Mouse (Mus musculus) layer of hippocampus, postnatal 10 days (tissue): ENCODE measurements around the gene Gabra5. TPM values are rescaled to one million over a fixed set of nuclear protein-coding genes. Genes with fewer than 3 reads are reported as not detected.
A peak's percentile ranks its signal among the peaks of the same experiment; 100 is the strongest.

ENCODE experiments used
- DNase-seq, 2 experiments: peaks; one replicate each; pipeline ENCODE4 v3.0.0; 2021; ENCODE audit warnings: low spot score in 2 of 2
- long read RNA-seq: library from polyadenylated mRNA; stranded (forward); transcript quantifications from one replicate; pipeline ENCODE4 v2.0.0, GENCODE M21; 2023
- total RNA-seq, 2 experiments: library from RNA; stranded (reverse); gene quantifications; 2 replicates each; pipeline ENCODE4 v1.2.3; 2021

Gene Gabra5
- total RNA-seq, result 100 to 1,000 TPM; 200 to 221 TPM
- long read RNA-seq, transcript Gabra5-201 (10 exons, 2,671 nt), result minor isoform, 39 of 301 reads
- long read RNA-seq, transcript Gabra5-202 (11 exons, 2,607 nt), result major isoform, 58 of 301 reads
- long read RNA-seq, transcript Gabra5-203 (10 exons, 2,224 nt), result minor isoform, 32 of 301 reads
- long read RNA-seq, partial matches to known transcripts, result 20 of 301 reads
- long read RNA-seq, other reads (novel, unspliced or antisense), result 152 of 301 reads

- DNase-seq, result peak; percentile 60 to 78
These were observed at the start of gene Gabra5 for GRCm38 (mm10) chr7:57509681-57510141. Gene Gabra5 (minus strand): TSS chr7:57510059.

- no peak for DNase-seq
These were observed 28.7 kb upstream of the Gabra5 start for GRCm38 (mm10) chr7:57538565-57538964.

GRCm38 (mm10) chr7:57532676-57533075 lies 22.8 kb upstream of the Gabra5 start:
- DNase-seq, result no peak

GRCm38 (mm10) chr7:57529954-57530353 lies 20.1 kb upstream of the Gabra5 start:
- no peak for DNase-seq

- no peak for DNase-seq
These were observed 19.6 kb upstream of the Gabra5 start for GRCm38 (mm10) chr7:57529451-57529850.

- peak; percentile 50 to 68 for DNase-seq
These were observed 3.1 kb upstream of the Gabra5 start for GRCm38 (mm10) chr7:57512955-57513354.

GRCm38 (mm10) chr7:57508860-57509632 lies 813 bp downstream of the Gabra5 start:
- DNase-seq, result peak; percentile 46 to 66

GRCm38 (mm10) chr7:57502809-57503208 lies 7.0 kb downstream of the Gabra5 start:
- no peak for DNase-seq

GRCm38 (mm10) chr7:57491795-57492194 lies 18.1 kb downstream of the Gabra5 start:
- DNase-seq, result peak in 1 of 2 experiments; percentile 41

- DNase-seq, result no peak
These were observed 23.0 kb downstream of the Gabra5 start for GRCm38 (mm10) chr7:57486907-57487306.

GRCm38 (mm10) chr7:57482896-57483295 lies 27.0 kb downstream of the Gabra5 start:
- no peak for DNase-seq

GRCm38 (mm10) chr7:57473811-57474525 lies 35.9 kb downstream of the Gabra5 start:
- DNase-seq, result peak; percentile 62 to 74

GRCm38 (mm10) chr7:57471316-57471715 lies 38.5 kb downstream of the Gabra5 start:
- DNase-seq, result no peak

GRCm38 (mm10) chr7:57460354-57460753 lies 49.5 kb downstream of the Gabra5 start:
- DNase-seq, result no peak

GRCm38 (mm10) chr7:57448239-57448638 lies 61.6 kb downstream of the Gabra5 start:
- no peak for DNase-seq

GRCm38 (mm10) chr7:57422675-57423074 lies 87.2 kb downstream of the Gabra5 start:
- DNase-seq, result no peak

- no peak for DNase-seq
These were observed 88.8 kb downstream of the Gabra5 start for GRCm38 (mm10) chr7:57421044-57421443.

GRCm38 (mm10) chr7:57419392-57419791 lies 90.5 kb downstream of the Gabra5 start, which contains the start of gene Gabrb3:
Gene Gabrb3 (plus strand): TSS chr7:57419692.
- no peak for DNase-seq

GRCm38 (mm10) chr7:57412896-57413295 lies 97.0 kb downstream of the Gabra5 start:
- no peak for DNase-seq

GRCm38 (mm10) chr7:57411163-57411562 lies 98.7 kb downstream of the Gabra5 start:
- no peak for DNase-seq

GRCm38 (mm10) chr7:57393551-57393950 lies 116.3 kb downstream of the Gabra5 start:
- no peak for DNase-seq

- DNase-seq, result no peak
These were observed 119.8 kb downstream of the Gabra5 start for GRCm38 (mm10) chr7:57390046-57390445.
